19 mouse cellular contexts compared by ENCODE assay signal in the genomic region with DNA sequence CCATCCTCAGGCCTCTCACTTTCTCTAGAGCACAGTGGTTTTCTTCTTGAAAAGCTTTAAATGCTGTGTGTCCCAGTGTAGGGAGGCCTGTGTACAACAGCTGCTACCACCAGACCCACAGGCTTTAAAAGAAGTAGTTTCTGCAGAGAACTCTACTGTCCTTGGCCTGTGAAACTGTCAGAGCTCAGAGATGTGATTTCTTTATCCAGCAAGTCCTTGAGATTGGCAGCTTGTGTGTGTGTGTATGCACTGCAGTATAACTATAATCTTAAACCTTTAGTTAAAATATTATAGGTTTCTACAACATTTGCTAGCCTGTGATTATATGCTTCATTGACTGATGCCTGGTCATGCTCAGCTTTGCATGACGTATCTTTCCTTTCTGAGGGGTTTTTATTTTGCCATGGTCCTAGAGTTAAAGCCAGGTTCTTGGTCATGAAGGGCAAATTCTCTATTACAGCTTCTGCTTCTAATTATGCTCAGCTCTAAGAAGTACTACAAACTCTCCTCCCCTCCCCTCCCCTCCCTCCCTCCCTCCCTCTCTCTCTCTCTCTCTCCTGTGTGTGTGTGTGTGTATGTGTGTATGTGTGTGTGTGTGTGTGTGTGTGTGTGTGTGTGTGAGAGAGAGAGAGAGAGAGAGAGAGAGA.
DNase-seq lines count a peak whose midpoint lies in the region; ATAC-seq and TF ChIP-seq lines count a peak whose summit lies in the region.
"Had no signal": no experiment of that assay in that cellular context is flagged by ENCODE, and none has a peak within 500 bp of the region (broad histone marks: within the 10 kb centered on the region; RNA-seq: fewer than 3 reads in every experiment).

No protein-coding gene starts in this region.

- no peaks in the 10 kb centered on the region for H3K9me3 ChIP-seq in embryonic facial prominence, embryonic 14.5 days (ENCODE audit: control insufficient read depth, low read length)
- no peaks in the 10 kb centered on the region for H3K9me3 ChIP-seq in heart, embryonic 11.5 days (replicated peaks; ENCODE audit: control insufficient read depth, low read length)
- H3K9me3 ChIP-seq: forebrain, embryonic 10.5 days; intestine, embryonic 15.5 days; limb, embryonic 15.5 days; midbrain, embryonic 12.5 days; stomach, embryonic 15.5 days had no signal

- no peak overlapping the region for H3K4me3 ChIP-seq in kidney, adult 2 months (ENCODE audit: insufficient read depth, low read depth, low read length)
- no peak overlapping the region for H3K4me3 ChIP-seq in embryonic facial prominence, embryonic 14.5 days (ENCODE audit: low read depth, low read length)
- no peak overlapping the region for H3K4me3 ChIP-seq in heart, embryonic 11.5 days (ENCODE audit: low read depth, low read length)
- H3K4me3 ChIP-seq: forebrain, embryonic 10.5 days; intestine, embryonic 15.5 days; limb, embryonic 15.5 days; midbrain, embryonic 12.5 days; stomach, embryonic 15.5 days had no signal

- intact Hi-C loops in gastrocnemius, postnatal 14 days (cut with DNase I; ENCODE audit: low total_unique reads): no loop called here

- peak overlapping the region; percentile 19; the same call in 1 of the 2 replicates for H3K27ac ChIP-seq in kidney, adult 2 months (ENCODE audit: insufficient read depth, low read depth, low read length)
- peak overlapping the region; percentile 33; the same call in 1 of the 2 replicates for H3K27ac ChIP-seq in embryonic facial prominence, embryonic 14.5 days (replicated peaks; ENCODE audit: low read depth, low read length)
- no peak overlapping the region for H3K27ac ChIP-seq in heart, embryonic 11.5 days (ENCODE audit: low read depth, low read length)
- H3K27ac ChIP-seq: forebrain, embryonic 10.5 days; intestine, embryonic 15.5 days; limb, embryonic 15.5 days; liver, embryonic 14.5 days; midbrain, embryonic 12.5 days; stomach, embryonic 15.5 days had no signal

- no peak for TF ChIP-seq CTCF in kidney, adult 2 months (conservative IDR thresholded peaks at IDR 0.05; ENCODE audit: insufficient read depth, insufficient read length, low read depth, low read length)

- no peak overlapping the region for H3K4me2 ChIP-seq in embryonic facial prominence, embryonic 14.5 days (ENCODE audit: low read depth, low read length)
- no peak overlapping the region for H3K4me2 ChIP-seq in heart, embryonic 11.5 days
- H3K4me2 ChIP-seq: intestine, embryonic 15.5 days; limb, embryonic 15.5 days; lung, embryonic 14.5 days; midbrain, embryonic 12.5 days; stomach, embryonic 15.5 days had no signal

- H3K4me1 ChIP-seq in kidney, adult 2 months (ENCODE audit: control insufficient read depth, insufficient read depth, low read length): no peaks in the 10 kb centered on the region; the same call in 1 of the 2 replicates
- H3K4me1 ChIP-seq in embryonic facial prominence, embryonic 14.5 days (ENCODE audit: control insufficient read depth, insufficient read depth, low read length): no peaks in the 10 kb centered on the region
- H3K4me1 ChIP-seq in heart, embryonic 11.5 days (ENCODE audit: control insufficient read depth, insufficient read depth, low read length): no peaks in the 10 kb centered on the region
- H3K4me1 ChIP-seq: forebrain, embryonic 10.5 days; intestine, embryonic 15.5 days; midbrain, embryonic 12.5 days; stomach, embryonic 15.5 days had no signal

- H3K9ac ChIP-seq in embryonic facial prominence, embryonic 14.5 days (ENCODE audit: low read depth, low read length): no peak overlapping the region
- no peak overlapping the region for H3K9ac ChIP-seq in heart, embryonic 11.5 days (ENCODE audit: low read depth, low read length)
- H3K9ac ChIP-seq: intestine, embryonic 15.5 days; limb, embryonic 15.5 days; liver, embryonic 14.5 days; lung, embryonic 14.5 days; midbrain, embryonic 12.5 days; stomach, embryonic 15.5 days had no signal

- peak; percentile 70; the same call in 1 of the 2 replicates for ATAC-seq in embryonic facial prominence, embryonic 14.5 days (ENCODE audit: low read depth)
- no peak for ATAC-seq in heart, embryonic 11.5 days (replicated peaks; ENCODE audit: insufficient number of reproducible peaks, low FRiP score, low TSS enrichment)
- ATAC-seq: hindbrain, embryonic 16.5 days; intestine, embryonic 15.5 days had no signal

- WGBS in kidney, adult 2 months: 39% methylated on average over 1 of the region's 1 CpGs
- WGBS in embryonic facial prominence, embryonic 14.5 days: 48% methylated on average over 1 of the region's 1 CpGs
- WGBS in heart, embryonic 11.5 days (ENCODE audit: insufficient replicate concordance): 77% methylated on average over 1 of the region's 1 CpGs

- no peaks in the 10 kb centered on the region for H3K36me3 ChIP-seq in kidney, adult 2 months (ENCODE audit: control insufficient read depth, insufficient read depth, low read length)
- no peaks in the 10 kb centered on the region for H3K36me3 ChIP-seq in embryonic facial prominence, embryonic 14.5 days (ENCODE audit: control insufficient read depth, insufficient read depth, low read length)
- H3K36me3 ChIP-seq in heart, embryonic 11.5 days (ENCODE audit: control insufficient read depth, insufficient read depth, low read length): no peaks in the 10 kb centered on the region
- H3K36me3 ChIP-seq: forebrain, embryonic 10.5 days; intestine, embryonic 15.5 days; limb, embryonic 15.5 days; midbrain, embryonic 12.5 days; stomach, embryonic 15.5 days had no signal

- DNase-seq in kidney, adult 2 months: peak; percentile 14
- no peak for DNase-seq in kidney, postnatal 36 days
- peak; percentile 15 for DNase-seq in testis, postnatal 10 days (ENCODE audit: low spot score)
- no peak for DNase-seq in testis, postnatal 14 days (ENCODE audit: low spot score)
- DNase-seq in embryonic facial prominence, embryonic 14.5 days (ENCODE audit: low spot score): peak; percentile 50
- DNase-seq in gastrocnemius, postnatal 14 days: no peak
- DNase-seq: cerebellum, adult 11 months; cerebellum, adult 9-11 months; gastrocnemius, postnatal 36 days; lung, embryonic 14.5 days; thymus, adult 2 months had no signal

- no peaks in the 10 kb centered on the region for H3K27me3 ChIP-seq in kidney, adult 2 months (replicated peaks; ENCODE audit: control insufficient read depth, insufficient read depth, low read length)
- H3K27me3 ChIP-seq in embryonic facial prominence, embryonic 14.5 days (replicated peaks; ENCODE audit: control insufficient read depth, insufficient read depth, low read length): no peaks in the 10 kb centered on the region
- no peaks in the 10 kb centered on the region for H3K27me3 ChIP-seq in heart, embryonic 11.5 days (ENCODE audit: control insufficient read depth, insufficient read depth, low read length)
- H3K27me3 ChIP-seq: intestine, embryonic 15.5 days; limb, embryonic 15.5 days; midbrain, embryonic 12.5 days; stomach, embryonic 15.5 days had no signal

- TF ChIP-seq POLR2A in kidney, adult 2 months (IDR thresholded peaks at IDR 0.05; ENCODE audit: low read depth, low read length): no peak

Comparison
In these comparisons a context has a peak if more than half of its experiments do, and no peak if none do; other contexts are left out.
1. DNase-seq: peak in kidney, adult 2 months (single experiment), testis, postnatal 10 days (single experiment) and embryonic facial prominence, embryonic 14.5 days (single experiment); none in kidney, postnatal 36 days (0 of 2), testis, postnatal 14 days (single experiment) and gastrocnemius, postnatal 14 days (single experiment).